Mouse (Mus musculus) small intestine, adult 2 months (tissue): Measurements from ENCODE around the gene Tmem251. TPM values are rescaled to one million over a fixed set of nuclear protein-coding genes. Genes with fewer than 3 reads are reported as not detected.

Experiments used
- H3K27ac ChIP-seq: fragments of 200-500 bp; 2 replicates; pipeline ENCODE4 v1.5.1; 2012; ENCODE audit warnings: low read depth, low read length, control low read depth, inconsistent platforms; ENCODE audit not compliant: insufficient read depth
- H3K27me3 ChIP-seq: fragments of 200-500 bp; 2 replicates; pipeline ENCODE4 v1.6.1; 2012; ENCODE audit warnings: mild to moderate bottlenecking, moderate library complexity, low read length, inconsistent platforms; ENCODE audit not compliant: control insufficient read depth, insufficient read depth
- H3K36me3 ChIP-seq: fragments of 200-500 bp; 2 replicates; pipeline ENCODE4 v1.6.1; 2012; ENCODE audit warnings: mild to moderate bottlenecking, low read length, control low read depth, inconsistent platforms; ENCODE audit not compliant: control insufficient read depth, insufficient read depth
- H3K4me1 ChIP-seq: fragments of 200-500 bp; 2 replicates; pipeline ENCODE4 v1.6.1; 2012; ENCODE audit warnings: low read length, inconsistent platforms, mixed read lengths; ENCODE audit not compliant: control insufficient read depth, insufficient read depth, insufficient read length
- H3K4me3 ChIP-seq: fragments of 200-500 bp; 2 replicates; pipeline ENCODE4 v1.5.1; 2012; ENCODE audit warnings: low read depth, mild to moderate bottlenecking, control low read depth, inconsistent platforms, low read length, moderate library complexity
- CTCF ChIP-seq: fragments of 200-500 bp; IDR thresholded peaks from 2 replicates; pipeline ENCODE4 v1.5.1; 2012; ENCODE audit warnings: low read depth, mild to moderate bottlenecking, control low read depth, inconsistent platforms, low read length, moderate library complexity, mixed read lengths; ENCODE audit not compliant: insufficient replicate concordance, insufficient read length; ENCODE audit errors: extremely low read depth
- POLR2A ChIP-seq: fragments of 200-500 bp; IDR thresholded peaks from 2 replicates; pipeline ENCODE4 v1.6.1; 2012; ENCODE audit warnings: low read depth, mild to moderate bottlenecking, control low read depth, inconsistent platforms, low read length, moderate library complexity
- WGBS: fragments of 180-500 bp; shearing (Covaris S2); methylation state at CpG from one replicate; pipeline ENCODE4 v1.1.7; 2018; 5-methylcytosine and 5-hydroxymethylcytosine counted together
- polyA plus RNA-seq: library from polyadenylated mRNA; depleted of rRNA; stranded (reverse); fragments of >200 nt; gene quantifications from 2 replicates; pipeline ENCODE4 v1.2.3, GENCODE M21; 2012

Tmem251 gene
- polyA plus RNA-seq, 1 experiment, result 2.4 TPM

- Histone ChIP-seq H3K36me3 (no peaks in the 10 kb centered on the region), H3K4me3 (no peak overlapping the region), H3K27me3 (no peaks in the 10 kb centered on the region), H3K4me1 (peaks cover 3% of the 10 kb centered on the region), H3K27ac (peak overlapping the region; percentile 1; the same call in 1 of the 2 replicates)
- WGBS, result 73% methylated on average over 20 of the region's 20 CpGs
- TF ChIP-seq CTCF (no peak), POLR2A (no peak)
Measured at GRCm38 (mm10) chr12:102713153-102713865, 30.3 kb upstream of the Tmem251 start.

GRCm38 (mm10) chr12:102714116-102714515 lies 29.4 kb upstream of the Tmem251 start:
- Histone ChIP-seq H3K27me3 (no peaks in the 10 kb centered on the region), H3K36me3 (no peaks in the 10 kb centered on the region), H3K27ac (no peak overlapping the region), H3K4me3 (no peak overlapping the region), H3K4me1 (peaks cover 3% of the 10 kb centered on the region)
- TF ChIP-seq POLR2A (no peak), CTCF (no peak)
- 50% methylated on average over 2 of the region's 2 CpGs for WGBS

DNA sequence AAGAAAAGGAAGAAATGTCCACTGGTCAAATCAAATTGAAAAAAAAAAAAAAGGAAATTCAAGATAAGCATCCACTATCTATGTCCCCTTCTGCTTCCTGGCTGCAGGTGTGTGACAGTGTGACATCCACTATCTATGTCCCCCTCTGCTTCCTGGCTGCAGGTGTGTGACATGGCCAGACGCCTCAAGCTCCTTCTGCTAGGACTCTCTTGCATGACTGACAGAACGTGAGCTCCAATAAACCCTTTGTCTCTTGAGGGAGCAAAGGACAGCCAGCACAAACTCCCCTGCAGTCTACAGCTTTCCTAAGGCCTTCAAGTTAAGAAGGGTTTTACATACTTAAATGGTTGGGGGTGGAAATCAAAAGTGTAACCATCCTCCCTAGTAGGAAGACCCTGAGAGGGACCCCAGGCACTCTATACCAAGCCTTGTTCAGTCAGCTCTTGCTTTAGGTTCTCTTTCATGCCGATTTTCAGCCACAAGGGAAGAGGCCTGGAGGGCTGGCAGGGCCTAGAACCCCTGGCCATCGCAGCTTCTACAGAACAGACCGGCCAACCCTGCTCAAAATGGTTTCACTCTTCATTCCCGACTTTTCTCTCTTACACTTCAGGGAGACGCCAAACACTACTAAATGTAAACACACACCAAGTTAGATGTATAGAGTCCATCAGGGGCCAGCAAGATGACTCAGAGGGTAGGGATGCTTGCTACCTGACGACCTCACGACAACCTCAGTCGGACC lies 28.7 kb upstream of the Tmem251 start:
- Histone ChIP-seq H3K4me1 (peaks cover 3% of the 10 kb centered on the region), H3K36me3 (no peaks in the 10 kb centered on the region), H3K4me3 (no peak overlapping the region), H3K27me3 (no peaks in the 10 kb centered on the region), H3K27ac (no peak overlapping the region)
- no peak for TF ChIP-seq POLR2A
- TF ChIP-seq CTCF, result no peak
- 88% methylated on average over 10 of the region's 10 CpGs for WGBS

GRCm38 (mm10) chr12:102719552-102720315 lies 23.8 kb upstream of the Tmem251 start:
- H3K4me3 ChIP-seq, result no peak overlapping the region
- peaks cover under 1% of the 10 kb centered on the region for H3K4me1 ChIP-seq
- H3K36me3 ChIP-seq, result no peaks in the 10 kb centered on the region
- peak; percentile 87; the same call in 1 of the 2 replicates for TF ChIP-seq CTCF
- no peak for TF ChIP-seq POLR2A
- H3K27ac ChIP-seq, result no peak overlapping the region
- WGBS, result 26% methylated on average over 13 of the region's 13 CpGs
- no peaks in the 10 kb centered on the region for H3K27me3 ChIP-seq

DNA sequence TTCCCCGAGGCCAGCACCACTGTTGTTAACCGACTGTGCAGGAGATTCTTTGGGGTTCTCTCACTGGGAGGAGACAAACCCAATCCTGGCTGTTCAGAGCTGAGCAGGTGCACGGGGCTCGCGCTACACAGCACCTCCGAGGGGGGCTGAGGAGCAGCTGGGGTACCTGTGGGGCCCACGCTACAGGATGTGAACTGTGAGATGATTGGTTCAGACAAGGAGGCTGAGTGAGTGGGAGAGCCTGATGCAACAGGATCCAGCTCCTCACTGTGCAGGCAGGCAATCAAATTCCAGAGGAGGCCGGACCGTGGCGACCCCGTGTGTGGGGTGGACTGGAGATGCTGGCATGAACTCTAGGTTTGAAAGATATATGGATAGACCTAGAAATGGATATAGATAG lies 21.1 kb upstream of the Tmem251 start:
- H3K27ac ChIP-seq, result no peak overlapping the region
- peaks cover 16% of the 10 kb centered on the region for H3K4me1 ChIP-seq
- no peak overlapping the region for H3K4me3 ChIP-seq
- no peaks in the 10 kb centered on the region for H3K27me3 ChIP-seq
- 76% methylated on average over 11 of the region's 11 CpGs for WGBS
- no peaks in the 10 kb centered on the region for H3K36me3 ChIP-seq
- TF ChIP-seq POLR2A (no peak), CTCF (no peak)

DNA sequence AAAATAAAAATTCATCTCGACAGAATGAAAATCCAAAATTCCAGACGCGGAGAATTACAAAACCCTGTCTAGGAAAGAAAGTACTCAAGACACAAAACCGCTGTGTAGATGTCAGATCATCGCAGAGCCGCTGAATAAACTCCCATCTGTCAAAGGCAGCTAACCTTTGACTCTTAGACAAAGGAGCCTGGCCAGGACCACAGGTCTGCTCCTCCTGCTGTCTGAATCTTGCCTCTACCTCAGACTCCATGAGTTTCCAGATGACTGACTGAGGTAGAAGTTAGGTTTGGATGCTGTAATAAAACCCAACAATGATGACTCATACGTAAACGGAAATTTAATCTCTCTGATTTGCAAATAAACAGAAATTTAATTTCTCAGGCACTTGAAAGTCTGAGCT lies 20.6 kb upstream of the Tmem251 start:
- TF ChIP-seq POLR2A (no peak), CTCF (no peak)
- no peak overlapping the region for H3K27ac ChIP-seq
- H3K4me3 ChIP-seq, result no peak overlapping the region
- H3K36me3 ChIP-seq, result no peaks in the 10 kb centered on the region
- no peaks in the 10 kb centered on the region for H3K27me3 ChIP-seq
- H3K4me1 ChIP-seq, result peaks cover 16% of the 10 kb centered on the region
- 73% methylated on average over 8 of the region's 8 CpGs for WGBS
